Mouse (Mus musculus) ES-CJ7 (cell line): Measurements from ENCODE around the gene Eno2.
A peak's percentile ranks its signal among the peaks of the same experiment; 100 is the strongest.

Experiments used
- DNase-seq: peaks from one replicate; pipeline ENCODE4 v3.0.0; 2011; ENCODE audit warnings: low read depth, low spot score

The Eno2 gene

GRCm38 (mm10) chr6:124740211-124740887, 29.1 kb downstream of the Eno2 start:
- DNase-seq = peak; percentile 78

- DNase-seq = no peak
Observed at GRCm38 (mm10) chr6:124739231-124739796, 30.2 kb downstream of the Eno2 start.

- DNase-seq = peak; percentile 92
Observed at GRCm38 (mm10) chr6:124738511-124739023, 30.9 kb downstream of the Eno2 start, which contains the start of gene Ptpn6. Ptpn6 (minus strand) TSS chr6:124738714.

- no peak for DNase-seq
Observed at GRCm38 (mm10) chr6:124737040-124737439, 32.4 kb downstream of the Eno2 start.

- no peak for DNase-seq
Observed at GRCm38 (mm10) chr6:124734417-124734816, 35.1 kb downstream of the Eno2 start.

- DNase-seq = peak; percentile 74
Observed at GRCm38 (mm10) chr6:124732476-124733370, 36.8 kb downstream of the Eno2 start.

- DNase-seq = no peak
Observed at GRCm38 (mm10) chr6:124731038-124731437, 38.4 kb downstream of the Eno2 start.

GRCm38 (mm10) chr6:124729850-124730705, 39.4 kb downstream of the Eno2 start:
- no peak for DNase-seq

- no peak for DNase-seq
Observed at GRCm38 (mm10) chr6:124728621-124729020, 40.9 kb downstream of the Eno2 start.

- DNase-seq = no peak
Observed at GRCm38 (mm10) chr6:124724472-124724871, 45.0 kb downstream of the Eno2 start.

- no peak for DNase-seq
Observed at GRCm38 (mm10) chr6:124723541-124723940, 45.9 kb downstream of the Eno2 start.

- no peak for DNase-seq
Observed at GRCm38 (mm10) chr6:124722876-124723473, 46.5 kb downstream of the Eno2 start.

GRCm38 (mm10) chr6:124720904-124721303, 48.6 kb downstream of the Eno2 start:
- DNase-seq = no peak

- peak; percentile 59 for DNase-seq
Observed at GRCm38 (mm10) chr6:124719354-124719978, 50.0 kb downstream of the Eno2 start.

GRCm38 (mm10) chr6:124718703-124719102, 50.8 kb downstream of the Eno2 start:
- no peak for DNase-seq

GRCm38 (mm10) chr6:124717968-124718367, 51.5 kb downstream of the Eno2 start:
- no peak for DNase-seq

GRCm38 (mm10) chr6:124716864-124717490, 52.5 kb downstream of the Eno2 start:
- DNase-seq = peak; percentile 82

- DNase-seq = no peak
Observed at GRCm38 (mm10) chr6:124712918-124713317, 56.6 kb downstream of the Eno2 start.

- peak; percentile 99 for DNase-seq
Observed at GRCm38 (mm10) chr6:124711824-124712782, 57.4 kb downstream of the Eno2 start, which contains the start of the genes Emg1 and Phb2. Emg1 (minus strand) TSS chr6:124712178. Phb2 (plus strand) TSS chr6:124712336.
